Mouse (Mus musculus) thymus, adult 2 months (tissue): ENCODE measurements around the gene Rab28.

Experiments
- CTCF ChIP-seq: fragments of 200-500 bp; IDR thresholded peaks from 2 replicates; pipeline ENCODE4 v1.5.1; 2012; ENCODE audit warnings: mild to moderate bottlenecking, control low read depth, low read length, moderate library complexity, borderline replicate concordance; ENCODE audit not compliant: control insufficient read depth, poor library complexity, insufficient read depth; ENCODE audit errors: extremely low read depth
- POLR2A ChIP-seq: fragments of 200-500 bp; IDR thresholded peaks from 2 replicates; pipeline ENCODE4 v1.6.1; 2012; ENCODE audit warnings: mild to moderate bottlenecking, low read length, control low read depth, moderate library complexity; ENCODE audit not compliant: control insufficient read depth, poor library complexity, insufficient read depth; ENCODE audit errors: extremely low read depth

DNA sequence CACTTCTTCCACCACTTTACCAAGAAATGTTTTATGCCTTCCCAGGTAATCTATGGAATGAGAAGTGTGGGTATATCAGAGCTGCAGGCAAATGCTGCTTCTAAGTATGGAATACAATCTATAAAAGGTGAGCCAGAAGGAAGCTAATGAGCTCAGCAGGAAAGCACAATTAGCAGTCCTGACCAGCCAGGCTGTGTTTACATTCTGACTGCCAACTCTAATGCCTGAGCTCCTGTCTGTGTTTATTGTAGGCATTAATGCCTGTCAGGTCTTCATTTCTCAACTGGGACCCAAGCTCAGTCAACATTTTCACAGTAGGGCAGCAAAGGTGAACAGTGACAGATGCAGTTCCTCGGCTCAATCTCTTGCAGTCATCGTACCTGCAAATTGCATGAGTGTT is 129.9 kb downstream of the Rab28 start:
- TF ChIP-seq CTCF (no peak), POLR2A (no peak)
